Mouse (Mus musculus) neural tube, embryonic 13.5 days (tissue): ENCODE measurements around the gene AU041133. TPM values are rescaled to one million over a fixed set of nuclear protein-coding genes. Genes with fewer than 3 reads are reported as not detected.

Experiments
- polyA plus RNA-seq: library from polyadenylated mRNA; unstranded; fragments of >200 nt; fragmentation: Nextera tagmentation; extraction: Ambion mirVana; gene quantifications from 2 replicates; pipeline ENCODE4 v1.2.1, GENCODE M21; 2015

The AU041133 gene
- polyA plus RNA-seq, 1 experiment from 2014 or later: 9.0 TPM

Other genes with a start within 250 kb of the AU041133 start
- 7.0 and 7.5 TPM in 2 replicates for gene Zfp781, start 197.5 kb upstream of the AU041133 start, polyA plus RNA-seq
- 12.5 and 14.5 TPM in 2 replicates for gene Zfp873, start 79.9 kb upstream of the AU041133 start, polyA plus RNA-seq
- 5.9 and 6.9 TPM in 2 replicates for gene BC024063, start 44.7 kb upstream of the AU041133 start, polyA plus RNA-seq
- gene Zfp938, start 113.3 kb downstream of the AU041133 start, polyA plus RNA-seq: 24.6 and 27.4 TPM in 2 replicates
- not detected in 2 replicates for gene 4932415D10Rik, start 188.6 kb downstream of the AU041133 start, polyA plus RNA-seq
- gene Gm4924, start 226.2 kb downstream of the AU041133 start, polyA plus RNA-seq: 16.9 and 18.6 TPM in 2 replicates